Mouse (Mus musculus): ENCODE measurements around the gene Gm32802. TPM values are rescaled to one million over a fixed set of nuclear protein-coding genes. Genes with fewer than 3 reads are reported as not detected.
"Not testable (repeated sequence)": the region's sequence is repeated elsewhere in the genome, so short reads cannot be mapped to it uniquely, and the experiment has no call there.

Gene Gm32802
- total RNA-seq (2012; rRNA removed), result 0.04 TPM in 1 of 2 replicates, not detected in the other
- total RNA-seq (2014; rRNA removed), result 0.21 and 0.22 TPM in 2 replicates
- polyA plus RNA-seq (2012; ENCODE audit: insufficient read length, low read depth), result not detected in 2 replicates

- H3K9me3 ChIP-seq (replicated peaks; ENCODE audit: low read length); dilution Hi-C loops (cut with MboI; ENCODE audit: extremely low pct_ligation_motif_present, extremely low pct_unique_long_range_greater_than_20kb, low sequenced_read_pairs); H3K4me1 ChIP-seq (ENCODE audit: control insufficient read depth in 1 of 2, insufficient read depth in 2 of 2); H3K36me3 ChIP-seq (replicated peaks in 1 of 2; ENCODE audit: control insufficient read depth in 1 of 2, insufficient read depth in 1 of 2, low read length in 1 of 2); H3K4me2 ChIP-seq (ENCODE audit: insufficient read depth, low read depth, poor library complexity, severe bottlenecking); H3K27me3 ChIP-seq (replicated peaks); DNase-seq (ENCODE audit: extremely low read depth); H3K79me2 ChIP-seq (replicated peaks; ENCODE audit: control insufficient read depth, extremely low read depth, insufficient read depth, poor library complexity, severe bottlenecking); in situ Hi-C loops (cut with MboI; ENCODE audit: low pct_ligation_motif_present, low pct_unique_long_range_greater_than_20kb, low sequenced_read_pairs); H3K9ac ChIP-seq (ENCODE audit: insufficient read depth, low read depth); H3K27ac ChIP-seq (ENCODE audit: insufficient read depth, low read depth); H3K4me3 ChIP-seq (replicated peaks in 1 of 3; ENCODE audit: low read depth in 2 of 3, low read length in 2 of 3, poor library complexity in 1 of 3): not testable (repeated sequence)
Measured at GRCm38 (mm10) chr10:118258388-118258787, at the start of gene Gm32802. TSS of gene Gm32802 (plus strand) at chr10:118258688.

GRCm38 (mm10) chr10:118215719-118216393 lies 42.6 kb upstream of the Gm32802 start:
- H3K9ac ChIP-seq (ENCODE audit: insufficient read depth, low read depth); H3K9me3 ChIP-seq (replicated peaks; ENCODE audit: low read length); H3K27ac ChIP-seq (ENCODE audit: insufficient read depth, low read depth); H3K4me1 ChIP-seq (ENCODE audit: control insufficient read depth in 1 of 2, insufficient read depth in 2 of 2); H3K4me2 ChIP-seq (ENCODE audit: insufficient read depth, low read depth, poor library complexity, severe bottlenecking); H3K4me3 ChIP-seq (replicated peaks in 1 of 3; ENCODE audit: low read depth in 2 of 3, low read length in 2 of 3, poor library complexity in 1 of 3); dilution Hi-C loops (cut with MboI; ENCODE audit: extremely low pct_ligation_motif_present, extremely low pct_unique_long_range_greater_than_20kb, low sequenced_read_pairs); in situ Hi-C loops (cut with MboI; ENCODE audit: low pct_ligation_motif_present, low pct_unique_long_range_greater_than_20kb, low sequenced_read_pairs); H3K27me3 ChIP-seq (replicated peaks); H3K36me3 ChIP-seq (replicated peaks in 1 of 2; ENCODE audit: control insufficient read depth in 1 of 2, insufficient read depth in 1 of 2, low read length in 1 of 2); H3K79me2 ChIP-seq (replicated peaks; ENCODE audit: control insufficient read depth, extremely low read depth, insufficient read depth, poor library complexity, severe bottlenecking); DNase-seq (ENCODE audit: extremely low read depth): not testable (repeated sequence)

- H3K4me3 ChIP-seq (replicated peaks in 1 of 3; ENCODE audit: low read depth in 2 of 3, low read length in 2 of 3, poor library complexity in 1 of 3); H3K4me1 ChIP-seq (ENCODE audit: control insufficient read depth in 1 of 2, insufficient read depth in 2 of 2); H3K27ac ChIP-seq (ENCODE audit: insufficient read depth, low read depth); H3K79me2 ChIP-seq (replicated peaks; ENCODE audit: control insufficient read depth, extremely low read depth, insufficient read depth, poor library complexity, severe bottlenecking); H3K36me3 ChIP-seq (replicated peaks in 1 of 2; ENCODE audit: control insufficient read depth in 1 of 2, insufficient read depth in 1 of 2, low read length in 1 of 2); dilution Hi-C loops (cut with MboI; ENCODE audit: extremely low pct_ligation_motif_present, extremely low pct_unique_long_range_greater_than_20kb, low sequenced_read_pairs); H3K9ac ChIP-seq (ENCODE audit: insufficient read depth, low read depth); H3K4me2 ChIP-seq (ENCODE audit: insufficient read depth, low read depth, poor library complexity, severe bottlenecking); H3K9me3 ChIP-seq (replicated peaks; ENCODE audit: low read length); in situ Hi-C loops (cut with MboI; ENCODE audit: low pct_ligation_motif_present, low pct_unique_long_range_greater_than_20kb, low sequenced_read_pairs); H3K27me3 ChIP-seq (replicated peaks); DNase-seq (ENCODE audit: extremely low read depth): not testable (repeated sequence)
Measured at GRCm38 (mm10) chr10:118227629-118228028, 30.9 kb upstream of the Gm32802 start.

GRCm38 (mm10) chr10:118232607-118233006 lies 25.9 kb upstream of the Gm32802 start:
- H3K79me2 ChIP-seq (replicated peaks; ENCODE audit: control insufficient read depth, extremely low read depth, insufficient read depth, poor library complexity, severe bottlenecking); in situ Hi-C loops (cut with MboI; ENCODE audit: low pct_ligation_motif_present, low pct_unique_long_range_greater_than_20kb, low sequenced_read_pairs); H3K4me1 ChIP-seq (ENCODE audit: control insufficient read depth in 1 of 2, insufficient read depth in 2 of 2); H3K4me2 ChIP-seq (ENCODE audit: insufficient read depth, low read depth, poor library complexity, severe bottlenecking); H3K27me3 ChIP-seq (replicated peaks); dilution Hi-C loops (cut with MboI; ENCODE audit: extremely low pct_ligation_motif_present, extremely low pct_unique_long_range_greater_than_20kb, low sequenced_read_pairs); H3K27ac ChIP-seq (ENCODE audit: insufficient read depth, low read depth); H3K9ac ChIP-seq (ENCODE audit: insufficient read depth, low read depth); H3K9me3 ChIP-seq (replicated peaks; ENCODE audit: low read length); DNase-seq (ENCODE audit: extremely low read depth); H3K4me3 ChIP-seq (replicated peaks in 1 of 3; ENCODE audit: low read depth in 2 of 3, low read length in 2 of 3, poor library complexity in 1 of 3); H3K36me3 ChIP-seq (replicated peaks in 1 of 2; ENCODE audit: control insufficient read depth in 1 of 2, insufficient read depth in 1 of 2, low read length in 1 of 2): not testable (repeated sequence)

GRCm38 (mm10) chr10:118240680-118241079 lies 17.8 kb upstream of the Gm32802 start, which contains the start of gene Gm32717:
TSS of gene Gm32717 (minus strand) at chr10:118240780.
- H3K9ac ChIP-seq (ENCODE audit: insufficient read depth, low read depth); H3K9me3 ChIP-seq (replicated peaks; ENCODE audit: low read length); H3K4me1 ChIP-seq (ENCODE audit: control insufficient read depth in 1 of 2, insufficient read depth in 2 of 2); H3K79me2 ChIP-seq (replicated peaks; ENCODE audit: control insufficient read depth, extremely low read depth, insufficient read depth, poor library complexity, severe bottlenecking); H3K4me3 ChIP-seq (replicated peaks in 1 of 3; ENCODE audit: low read depth in 2 of 3, low read length in 2 of 3, poor library complexity in 1 of 3); DNase-seq (ENCODE audit: extremely low read depth); in situ Hi-C loops (cut with MboI; ENCODE audit: low pct_ligation_motif_present, low pct_unique_long_range_greater_than_20kb, low sequenced_read_pairs); H3K36me3 ChIP-seq (replicated peaks in 1 of 2; ENCODE audit: control insufficient read depth in 1 of 2, insufficient read depth in 1 of 2, low read length in 1 of 2); H3K27me3 ChIP-seq (replicated peaks); H3K4me2 ChIP-seq (ENCODE audit: insufficient read depth, low read depth, poor library complexity, severe bottlenecking); H3K27ac ChIP-seq (ENCODE audit: insufficient read depth, low read depth); dilution Hi-C loops (cut with MboI; ENCODE audit: extremely low pct_ligation_motif_present, extremely low pct_unique_long_range_greater_than_20kb, low sequenced_read_pairs): not testable (repeated sequence)

- DNase-seq (ENCODE audit: extremely low read depth); in situ Hi-C loops (cut with MboI; ENCODE audit: low pct_ligation_motif_present, low pct_unique_long_range_greater_than_20kb, low sequenced_read_pairs); H3K4me1 ChIP-seq (ENCODE audit: control insufficient read depth in 1 of 2, insufficient read depth in 2 of 2); H3K27ac ChIP-seq (ENCODE audit: insufficient read depth, low read depth); H3K9ac ChIP-seq (ENCODE audit: insufficient read depth, low read depth); H3K4me2 ChIP-seq (ENCODE audit: insufficient read depth, low read depth, poor library complexity, severe bottlenecking); dilution Hi-C loops (cut with MboI; ENCODE audit: extremely low pct_ligation_motif_present, extremely low pct_unique_long_range_greater_than_20kb, low sequenced_read_pairs); H3K79me2 ChIP-seq (replicated peaks; ENCODE audit: control insufficient read depth, extremely low read depth, insufficient read depth, poor library complexity, severe bottlenecking); H3K4me3 ChIP-seq (replicated peaks in 1 of 3; ENCODE audit: low read depth in 2 of 3, low read length in 2 of 3, poor library complexity in 1 of 3); H3K36me3 ChIP-seq (replicated peaks in 1 of 2; ENCODE audit: control insufficient read depth in 1 of 2, insufficient read depth in 1 of 2, low read length in 1 of 2); H3K27me3 ChIP-seq (replicated peaks); H3K9me3 ChIP-seq (replicated peaks; ENCODE audit: low read length): not testable (repeated sequence)
Measured at GRCm38 (mm10) chr10:118249006-118249595, 9.4 kb upstream of the Gm32802 start.

Measured in CH12.LX (cell line).